In genomic region chr3:122985183-122985944, GRCm38 (mm10) we compare ENCODE assay signal across 8 mouse cellular contexts. TPM values are rescaled to one million over a fixed set of nuclear protein-coding genes. Genes with fewer than 3 reads are reported as not detected.
DNase-seq lines count a peak whose midpoint lies in the region; ATAC-seq and TF ChIP-seq lines count a peak whose summit lies in the region.

No protein-coding gene starts in this region.

- H3K27ac ChIP-seq in heart, embryonic 15.5 days = peak overlapping the region; percentile 97
- H3K27ac ChIP-seq in forebrain, embryonic 14.5 days (ENCODE audit: low read depth, low read length) = no peak overlapping the region
- no peak overlapping the region for H3K27ac ChIP-seq in liver, postnatal 0 days (ENCODE audit: low read depth)

- H3K9ac ChIP-seq in heart, embryonic 15.5 days = peak overlapping the region; percentile 89
- peak overlapping the region; percentile 92 for H3K9ac ChIP-seq in forebrain, embryonic 14.5 days (ENCODE audit: low read length)
- peak overlapping the region; percentile 67 for H3K9ac ChIP-seq in liver, postnatal 0 days (replicated peaks)

- 15% methylated on average over 13 of the region's 13 CpGs for WGBS in heart, embryonic 15.5 days
- WGBS in forebrain, embryonic 14.5 days = 12% methylated on average over 13 of the region's 13 CpGs
- WGBS in liver, postnatal 0 days (ENCODE audit: insufficient replicate concordance) = 35% methylated on average over 13 of the region's 13 CpGs

- H3K4me2 ChIP-seq in heart, embryonic 15.5 days = peak overlapping the region; percentile 80
- H3K4me2 ChIP-seq in forebrain, embryonic 14.5 days (ENCODE audit: low read length) = peak overlapping the region; percentile 51
- peak overlapping the region; percentile 91 for H3K4me2 ChIP-seq in liver, postnatal 0 days (ENCODE audit: low read depth, low read length)

- DNase-seq in heart, adult 8-10 months (ENCODE audit: low spot score) = no peak
- peak; percentile 21 for DNase-seq in MEL-GATA-1-ER (ENCODE audit: extremely low read depth, low read depth)
- DNase-seq in forebrain, embryonic 14.5 days (ENCODE audit: low spot score) = no peak
- no peak for DNase-seq in liver, postnatal 0 days
- DNase-seq in ovary, postnatal 14 days (ENCODE audit: low spot score) = no peak
- no peak for DNase-seq in adrenal gland, postnatal 14 days
- no peak for DNase-seq in right cerebral cortex, postnatal 25 days

- H3K9me3 ChIP-seq in heart, embryonic 15.5 days (replicated peaks) = no peaks in the 10 kb centered on the region
- no peaks in the 10 kb centered on the region for H3K9me3 ChIP-seq in forebrain, embryonic 14.5 days (replicated peaks; ENCODE audit: control insufficient read depth, low read length)
- no peaks in the 10 kb centered on the region for H3K9me3 ChIP-seq in liver, postnatal 0 days (ENCODE audit: low read length)

- ATAC-seq in heart, embryonic 15.5 days (replicated peaks; ENCODE audit: insufficient number of reproducible peaks, insufficient read depth, low FRiP score, low read depth) = no peak
- no peak for ATAC-seq in forebrain, embryonic 14.5 days
- no peak for ATAC-seq in liver, postnatal 0 days

- no peaks in the 10 kb centered on the region for H3K27me3 ChIP-seq in heart, embryonic 15.5 days
- no peaks in the 10 kb centered on the region for H3K27me3 ChIP-seq in forebrain, embryonic 14.5 days (replicated peaks; ENCODE audit: control insufficient read depth, insufficient read depth, low read length)
- no peaks in the 10 kb centered on the region for H3K27me3 ChIP-seq in liver, postnatal 0 days (ENCODE audit: insufficient read depth, low read length)

- H3K4me1 ChIP-seq in heart, embryonic 15.5 days (replicated peaks) = peaks cover 31% of the 10 kb centered on the region
- H3K4me1 ChIP-seq in forebrain, embryonic 14.5 days (ENCODE audit: control insufficient read depth, insufficient read depth, low read length) = peaks cover 3% of the 10 kb centered on the region; the same call in 1 of the 2 replicates
- no peaks in the 10 kb centered on the region for H3K4me1 ChIP-seq in liver, postnatal 0 days (ENCODE audit: insufficient read depth)

- no peak for TF ChIP-seq CTCF in liver, postnatal 0 days (IDR thresholded peaks at IDR 0.05; ENCODE audit: low read depth)

- H3K36me3 ChIP-seq in heart, embryonic 15.5 days = no peaks in the 10 kb centered on the region
- no peaks in the 10 kb centered on the region for H3K36me3 ChIP-seq in forebrain, embryonic 14.5 days (ENCODE audit: control insufficient read depth, insufficient read depth, low read length)
- H3K36me3 ChIP-seq in liver, postnatal 0 days (replicated peaks; ENCODE audit: insufficient read depth, low read length) = no peaks in the 10 kb centered on the region

- H3K4me3 ChIP-seq in heart, embryonic 15.5 days = peak overlapping the region; percentile 88
- peak overlapping the region; percentile 79 for H3K4me3 ChIP-seq in forebrain, embryonic 14.5 days (ENCODE audit: low read depth, low read length)
- peak overlapping the region; percentile 81 for H3K4me3 ChIP-seq in liver, postnatal 0 days (ENCODE audit: low read depth, low read length)

- TF ChIP-seq EP300 in liver, postnatal 0 days (IDR thresholded peaks at IDR 0.05; ENCODE audit: low read depth) = no peak

RNA-seq across cellular contexts. Expression of gene Usp53, which starts 1.1 kb away (rescaled TPM):
- polyA plus RNA-seq in heart, embryonic 15.5 days (2015; fragmentation: Nextera tagmentation; extraction: Ambion mirVana) = 6.3 and 7.2 TPM in 2 replicates
- total RNA-seq in heart, adult 8-10 months (2022) = 10 to 100 TPM in 3 of 4 experiments, 1 to 10 TPM in 1; 7.7 to 13.3 (median 11.3) TPM
- 6.7 and 10.0 TPM in 2 replicates for polyA plus RNA-seq in forebrain, embryonic 14.5 days (2014; fragmentation: Nextera tagmentation; extraction: Ambion mirVana)
- polyA plus RNA-seq in liver, postnatal 0 days (2015; fragmentation: Nextera tagmentation; extraction: Ambion mirVana) = 2.1 and 3.3 TPM in 2 replicates
- 23.5 and 26.6 TPM in 2 replicates for total RNA-seq in adrenal gland, postnatal 14 days (2021)

RNA-seq across cellular contexts. Expression of gene Myoz2, which starts 49.5 kb away (rescaled TPM):
- polyA plus RNA-seq in heart, embryonic 15.5 days (2015; fragmentation: Nextera tagmentation; extraction: Ambion mirVana) = 178 and 261 TPM in 2 replicates
- 1,000 to 10,000 TPM; 1,494 to 1,679 (median 1,556) TPM for total RNA-seq in heart, adult 8-10 months (2022)
- polyA plus RNA-seq in forebrain, embryonic 14.5 days (2014; fragmentation: Nextera tagmentation; extraction: Ambion mirVana) = not detected in 2 replicates
- 0.18 and 4.4 TPM in 2 replicates for polyA plus RNA-seq in liver, postnatal 0 days (2015; fragmentation: Nextera tagmentation; extraction: Ambion mirVana)
- total RNA-seq in adrenal gland, postnatal 14 days (2021) = not detected in 2 replicates

Comparison
In these comparisons a context has a peak if more than half of its experiments do, and no peak if none do; other contexts are left out.
1. RNA of gene Myoz2, which starts 49.5 kb away (polyA plus RNA-seq): 178 to 261 TPM in heart, embryonic 15.5 days; 0.18 to 4.4 TPM in liver, postnatal 0 days and not detected in forebrain, embryonic 14.5 days; every median in the first group is over 10 times any median in the second.
2. Peak in every context shown above with its lines, with median percentiles within 50 percentile points of each other: H3K4me2 ChIP-seq, H3K4me3 ChIP-seq and H3K9ac ChIP-seq.